Mouse (Mus musculus) E14TG2a.4 (cell line): Measurements from ENCODE around the gene Dgkb.

Experiments
- H3K27me3 ChIP-seq: 2 replicates; pipeline ENCODE4 v1.6.1; 2014; ENCODE audit warnings: low read length, control low read depth; ENCODE audit not compliant: insufficient read depth
- H3K36me3 ChIP-seq: 2 replicates; pipeline ENCODE4 v1.6.1; 2014; ENCODE audit warnings: low read length, control low read depth; ENCODE audit not compliant: insufficient read depth
- H3K4me1 ChIP-seq: replicated peaks from 2 replicates; pipeline ENCODE4 v1.6.1; 2014; ENCODE audit warnings: low read depth, low read length, control low read depth
- H3K4me3 ChIP-seq: replicated peaks from 2 replicates; pipeline ENCODE4 v1.5.1; 2014; ENCODE audit warnings: mild to moderate bottlenecking, low read length
- H3K9me3 ChIP-seq: 2 replicates; pipeline ENCODE4 v1.6.1; 2014; ENCODE audit warnings: low read length, control low read depth
- CTCF ChIP-seq: conservative IDR thresholded peaks from 2 replicates; pipeline ENCODE4 v1.5.1; 2014; ENCODE audit warnings: low read length
- NANOG ChIP-seq: IDR thresholded peaks from 2 replicates; pipeline ENCODE4 v1.6.1; 2014; ENCODE audit warnings: borderline replicate concordance, low read length, mixed read lengths
- POU5F1 ChIP-seq: IDR thresholded peaks from 2 replicates; pipeline ENCODE4 v1.6.1; 2014; ENCODE audit warnings: low read length, borderline replicate concordance

Dgkb gene

DNA sequence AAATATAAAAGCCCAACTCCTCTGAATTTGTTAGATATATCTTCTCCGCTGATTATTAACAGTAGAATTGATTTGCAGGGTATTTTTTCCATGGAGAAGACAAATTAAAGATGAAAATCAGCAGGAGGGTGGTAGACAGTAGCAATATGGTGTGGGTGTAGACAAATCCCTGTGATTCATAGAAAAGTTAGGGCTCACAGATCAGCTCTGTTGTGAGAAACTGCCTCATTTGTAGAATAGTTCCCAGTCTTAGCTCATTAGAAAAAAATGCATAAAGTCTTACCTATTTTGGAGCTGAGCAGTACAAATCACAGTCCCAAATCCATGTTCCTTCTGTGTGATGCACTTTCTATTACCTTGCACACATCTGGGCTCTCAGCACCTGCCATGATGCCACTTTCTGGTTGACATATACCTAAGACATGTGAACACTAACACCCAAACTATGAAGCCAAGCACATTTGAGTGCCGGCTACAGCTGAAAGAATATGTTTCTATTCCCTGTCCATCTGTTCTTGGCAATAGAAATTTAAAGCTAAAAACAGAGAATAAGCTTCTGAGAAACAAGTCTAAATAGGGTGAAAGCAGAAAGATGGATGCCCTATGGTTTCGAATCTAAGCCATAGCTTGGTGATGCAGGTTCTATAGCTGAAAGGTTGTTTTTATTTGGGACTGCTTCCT, 782.8 kb downstream of the Dgkb start:
- H3K27me3 ChIP-seq = no peaks in the 10 kb centered on the region
- TF ChIP-seq NANOG (no peak), CTCF (no peak)

GRCm38 (mm10) chr12:38608104-38608503, 790.6 kb downstream of the Dgkb start:
- Histone ChIP-seq H3K36me3 (no peaks in the 10 kb centered on the region), H3K4me1 (no peaks in the 10 kb centered on the region), H3K27me3 (no peaks in the 10 kb centered on the region), H3K9me3 (no peaks in the 10 kb centered on the region), H3K4me3 (no peak overlapping the region)
- TF ChIP-seq CTCF (no peak), POU5F1 (no peak), NANOG (no peak)

More for the DNA sequence above, 782.8 kb downstream of the Dgkb start:
- no peaks in the 10 kb centered on the region for H3K4me1 ChIP-seq
- no peaks in the 10 kb centered on the region for H3K36me3 ChIP-seq
- H3K4me3 ChIP-seq = no peak overlapping the region
- no peaks in the 10 kb centered on the region for H3K9me3 ChIP-seq

GRCm38 (mm10) chr12:38668265-38668664, 850.7 kb downstream of the Dgkb start:
- no peaks in the 10 kb centered on the region for H3K4me1 ChIP-seq
- H3K36me3 ChIP-seq = no peaks in the 10 kb centered on the region
- H3K27me3 ChIP-seq = no peaks in the 10 kb centered on the region
- H3K9me3 ChIP-seq = no peaks in the 10 kb centered on the region
- TF ChIP-seq POU5F1 = no peak
- no peak for TF ChIP-seq NANOG
- TF ChIP-seq CTCF = no peak
- no peak overlapping the region for H3K4me3 ChIP-seq
